Mouse (Mus musculus) intestine, embryonic 16.5 days (tissue): ENCODE results near the gene Rpl21. TPM values are rescaled to one million over a fixed set of nuclear protein-coding genes. Genes with fewer than 3 reads are reported as not detected.

ENCODE experiments used
- ATAC-seq: fragments of 200-750 bp; cut with Nextera tagmentation; 2 replicates; pipeline ENCODE4 v1.8.0; 2017; ENCODE audit warnings: moderate TSS enrichment, moderate library complexity
- H3K27ac ChIP-seq: fragments of 300-500 bp; sonication (generic); 2 replicates; pipeline ENCODE4 v1.5.1; 2014; ENCODE audit warnings: mild to moderate bottlenecking, low read length
- H3K27me3 ChIP-seq: fragments of 300-500 bp; sonication (generic); replicated peaks from 2 replicates; pipeline ENCODE4 v1.6.1; 2014; ENCODE audit warnings: low read length, control low read depth, mixed read lengths; ENCODE audit not compliant: control insufficient read depth, insufficient read depth
- H3K36me3 ChIP-seq: fragments of 300-500 bp; sonication (generic); 2 replicates; pipeline ENCODE4 v1.6.1; 2014; ENCODE audit warnings: low read length, control low read depth; ENCODE audit not compliant: control insufficient read depth, insufficient read depth
- H3K4me1 ChIP-seq: fragments of 300-500 bp; sonication (generic); 2 replicates; pipeline ENCODE4 v1.6.1; 2014; ENCODE audit warnings: low read length, control low read depth, mixed read lengths; ENCODE audit not compliant: control insufficient read depth, insufficient read depth
- H3K4me2 ChIP-seq: fragments of 300-500 bp; sonication (generic); 2 replicates; pipeline ENCODE4 v1.6.1; 2014; ENCODE audit warnings: low read depth, low read length, control low read depth
- H3K4me3 ChIP-seq: fragments of 300-500 bp; sonication (generic); 2 replicates; pipeline ENCODE4 v1.5.1; 2014; ENCODE audit warnings: mild to moderate bottlenecking, low read length
- H3K9ac ChIP-seq: fragments of 300-500 bp; sonication (generic); 2 replicates; pipeline ENCODE4 v1.6.1; 2014; ENCODE audit warnings: low read depth, low read length
- H3K9me3 ChIP-seq: fragments of 300-500 bp; sonication (generic); 2 replicates; pipeline ENCODE4 v1.6.1; 2016; ENCODE audit warnings: low read length, control low read depth; ENCODE audit not compliant: control insufficient read depth
- WGBS: fragments of 180-500 bp; shearing (Covaris S2); extraction: QIAGEN DNeasy Blood & Tissue Kit; methylation state at CpG from one replicate; pipeline ENCODE4 v1.1.7; 2014; 5-methylcytosine and 5-hydroxymethylcytosine counted together
- polyA plus RNA-seq: library from polyadenylated mRNA; unstranded; fragments of >200 nt; fragmentation: Nextera tagmentation; extraction: Ambion mirVana; gene quantifications from 2 replicates; pipeline ENCODE4 v1.2.1, GENCODE M21; 2015

Gene Rpl21
- polyA plus RNA-seq, 1 experiment from 2014 or later = 503 TPM

DNA sequence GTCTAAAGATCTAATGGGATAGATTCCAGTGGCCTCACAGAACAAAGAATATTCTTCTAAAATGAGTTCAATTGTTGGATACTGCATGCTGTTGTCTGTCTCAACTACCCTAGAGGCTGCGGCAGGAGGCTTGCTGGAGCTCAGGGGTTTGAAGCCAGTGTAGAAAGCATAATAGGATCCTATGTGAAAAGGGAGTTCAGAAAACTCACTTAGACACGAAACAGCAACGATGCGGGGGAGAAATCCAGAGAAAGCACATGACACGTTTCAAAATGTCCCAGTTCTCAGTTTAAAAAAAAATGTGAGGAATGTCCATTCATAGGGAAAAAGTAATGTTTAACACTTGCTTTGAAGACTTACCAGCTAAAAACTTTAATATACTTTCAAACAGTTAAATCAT is 9.7 kb upstream of the Rpl21 start:
- Histone ChIP-seq H3K9ac (no peak overlapping the region), H3K4me3 (no peak overlapping the region), H3K9me3 (no peaks in the 10 kb centered on the region), H3K4me1 (peaks cover 8% of the 10 kb centered on the region), H3K27ac (no peak overlapping the region), H3K36me3 (no peaks in the 10 kb centered on the region), H3K27me3 (no peaks in the 10 kb centered on the region), H3K4me2 (no peak overlapping the region)
- no peak for ATAC-seq
- 80% methylated on average over 5 of the region's 5 CpGs for WGBS

DNA sequence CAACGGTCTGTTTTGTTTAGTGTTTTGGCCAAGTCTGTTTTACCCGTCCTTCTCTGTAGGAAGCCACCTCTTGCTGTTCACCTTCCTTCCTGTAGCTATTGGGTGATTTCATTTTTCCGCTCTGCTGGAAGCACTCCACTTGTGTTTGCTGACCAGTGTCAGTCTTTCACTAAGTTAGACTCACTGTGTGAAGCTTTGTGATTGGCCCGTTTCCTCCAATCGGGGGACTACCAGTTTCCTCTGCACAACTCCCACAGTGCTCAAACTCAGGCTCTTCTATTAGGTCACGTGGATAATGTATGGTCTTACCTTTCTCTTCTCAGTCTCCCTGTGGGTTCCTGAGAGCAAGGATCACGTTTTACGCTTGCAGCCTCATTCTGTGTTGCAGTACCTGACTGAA is 3.2 kb upstream of the Rpl21 start:
- H3K9me3 ChIP-seq = no peaks in the 10 kb centered on the region
- no peak overlapping the region for H3K9ac ChIP-seq
- no peak overlapping the region for H3K4me3 ChIP-seq
- peaks cover under 1% of the 10 kb centered on the region; the same call in 1 of the 2 replicates for H3K36me3 ChIP-seq
- H3K4me1 ChIP-seq = peaks cover 8% of the 10 kb centered on the region
- 56% methylated on average over 8 of the region's 8 CpGs for WGBS
- H3K27ac ChIP-seq = no peak overlapping the region
- no peak overlapping the region for H3K4me2 ChIP-seq
- ATAC-seq = no peak
- H3K27me3 ChIP-seq = no peaks in the 10 kb centered on the region

DNA sequence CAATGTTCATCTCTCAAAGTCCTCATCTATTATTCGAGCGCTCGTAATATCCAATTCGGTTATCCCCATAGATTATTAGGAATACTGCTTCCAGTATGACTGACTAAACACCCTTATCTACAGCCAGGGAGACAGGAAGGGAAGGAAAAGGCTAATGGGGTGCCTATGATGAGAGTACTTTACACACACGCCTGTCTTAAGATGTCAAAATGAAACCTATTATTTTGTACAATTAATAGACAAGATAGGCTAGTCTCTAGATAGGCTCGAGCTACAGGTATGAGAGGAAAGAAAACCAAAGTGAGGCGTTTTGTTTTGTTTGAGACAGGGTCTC is 288 bp upstream of the Rpl21 start:
- H3K4me2 ChIP-seq = peak overlapping the region; percentile 75
- peak; percentile 40; the same call in 1 of the 2 replicates for ATAC-seq
- H3K9ac ChIP-seq = peak overlapping the region; percentile 99
- H3K4me3 ChIP-seq = peak overlapping the region; percentile 74
- no peaks in the 10 kb centered on the region for H3K9me3 ChIP-seq
- peaks cover 5% of the 10 kb centered on the region for H3K4me1 ChIP-seq
- no peaks in the 10 kb centered on the region for H3K27me3 ChIP-seq
- H3K27ac ChIP-seq = peak overlapping the region; percentile 78
- H3K36me3 ChIP-seq = peaks cover 10% of the 10 kb centered on the region; the same call in 1 of the 2 replicates
- 49% methylated on average over 7 of the region's 7 CpGs for WGBS

DNA sequence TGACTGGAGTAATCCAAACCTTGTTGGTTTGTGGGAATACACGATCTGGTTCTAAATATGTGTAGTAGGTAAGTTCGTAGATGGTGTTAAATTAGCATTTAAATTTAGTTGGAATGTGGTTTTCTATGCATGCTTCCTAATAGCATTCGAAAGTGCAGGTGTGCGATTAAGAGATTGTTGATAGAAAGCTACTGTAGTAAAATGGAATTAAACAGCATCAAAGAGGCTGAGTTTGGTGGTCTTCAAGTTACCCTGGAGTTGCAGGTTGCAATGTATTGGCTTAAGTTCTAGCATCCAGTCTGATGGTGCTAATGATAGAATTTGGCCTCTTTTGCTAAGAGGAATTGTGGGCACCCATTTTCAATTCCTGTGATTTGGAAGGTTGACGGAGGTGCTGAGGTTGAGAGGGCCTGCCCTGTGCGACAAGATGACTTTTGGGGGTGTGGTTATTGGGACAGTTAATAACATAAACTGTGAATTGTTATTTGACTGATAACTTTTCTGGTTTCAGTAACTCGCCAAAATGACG is 1.0 kb downstream of the Rpl21 start:
- Histone ChIP-seq H3K27me3 (no peaks in the 10 kb centered on the region), H3K9me3 (no peaks in the 10 kb centered on the region), H3K36me3 (peaks cover 10% of the 10 kb centered on the region; the same call in 1 of the 2 replicates), H3K27ac (peak overlapping the region; percentile 78), H3K9ac (peak overlapping the region; percentile 99), H3K4me2 (peak overlapping the region; percentile 75), H3K4me1 (peaks cover 5% of the 10 kb centered on the region), H3K4me3 (peak overlapping the region; percentile 74)
- 9% methylated on average over 8 of the region's 8 CpGs for WGBS
- no peak for ATAC-seq

DNA sequence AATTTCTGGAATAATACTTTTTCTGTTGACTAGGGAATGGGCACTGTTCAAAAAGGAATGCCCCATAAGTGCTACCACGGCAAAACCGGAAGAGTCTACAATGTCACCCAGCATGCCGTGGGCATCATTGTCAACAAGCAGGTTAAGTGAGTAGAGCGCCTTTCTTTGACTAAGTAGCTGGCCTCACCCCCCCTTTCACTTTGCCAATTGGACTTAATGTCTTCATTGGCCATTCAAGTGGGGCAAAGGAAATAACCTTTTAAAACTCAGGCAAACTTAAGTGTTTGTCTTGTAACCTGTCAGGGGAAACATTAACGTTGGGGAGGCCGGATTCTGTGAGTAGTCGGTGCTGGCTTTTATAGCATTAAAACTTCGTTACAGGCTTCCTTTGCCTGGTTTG is 2.3 kb downstream of the Rpl21 start:
- no peak overlapping the region; the same call in 1 of the 2 replicates for H3K27ac ChIP-seq
- no peaks in the 10 kb centered on the region for H3K9me3 ChIP-seq
- H3K9ac ChIP-seq = no peak overlapping the region; the same call in none of the 2 replicates
- no peaks in the 10 kb centered on the region for H3K27me3 ChIP-seq
- WGBS = 71% methylated on average over 8 of the region's 8 CpGs
- no peak overlapping the region for H3K4me3 ChIP-seq
- H3K36me3 ChIP-seq = peaks cover 10% of the 10 kb centered on the region; the same call in 1 of the 2 replicates
- H3K4me2 ChIP-seq = no peak overlapping the region
- ATAC-seq = no peak
- peaks cover 5% of the 10 kb centered on the region for H3K4me1 ChIP-seq

DNA sequence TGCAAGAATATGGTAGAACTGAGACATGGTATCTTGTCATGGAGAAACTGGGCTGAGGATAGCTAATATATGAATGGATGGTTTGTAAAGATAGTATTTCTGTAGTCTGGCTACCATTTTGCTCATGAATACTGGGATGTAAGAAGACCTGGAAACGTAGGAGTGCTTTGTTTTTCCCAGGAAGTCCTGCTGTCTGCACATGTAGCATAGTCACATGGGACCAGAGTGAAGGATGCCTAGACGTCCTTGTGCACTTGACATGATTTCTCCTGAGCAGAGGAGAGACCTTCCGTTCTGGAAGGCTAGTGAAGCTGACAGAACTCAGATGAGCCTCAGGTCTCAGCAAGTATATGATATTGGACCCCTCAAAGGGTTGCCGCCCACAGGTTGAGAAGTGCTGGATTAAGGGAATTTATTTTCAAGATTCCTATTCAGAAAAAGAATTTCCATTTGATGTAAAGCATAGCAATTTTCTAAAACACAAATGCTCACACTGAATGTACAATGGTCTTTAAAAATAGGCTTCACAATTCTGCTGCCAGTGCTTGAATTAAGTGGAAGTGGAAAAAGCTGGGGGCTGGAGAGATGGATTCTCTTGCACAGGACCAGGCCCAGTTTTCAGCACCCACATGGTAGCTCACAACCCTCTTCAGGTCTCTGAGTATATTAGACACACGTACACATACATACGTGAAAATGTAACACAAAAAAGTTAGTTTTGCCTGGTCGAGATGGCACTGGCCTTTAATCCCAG is 5.5 kb downstream of the Rpl21 start:
- no peak overlapping the region for H3K4me3 ChIP-seq
- H3K4me1 ChIP-seq = peaks cover 5% of the 10 kb centered on the region; the same call in 1 of the 2 replicates
- no peaks in the 10 kb centered on the region for H3K9me3 ChIP-seq
- H3K27me3 ChIP-seq = no peaks in the 10 kb centered on the region
- H3K9ac ChIP-seq = no peak overlapping the region
- H3K27ac ChIP-seq = no peak overlapping the region
- no peak for ATAC-seq
- 67% methylated on average over 7 of the region's 7 CpGs for WGBS
- H3K36me3 ChIP-seq = peaks cover 10% of the 10 kb centered on the region; the same call in 1 of the 2 replicates
- H3K4me2 ChIP-seq = no peak overlapping the region

DNA sequence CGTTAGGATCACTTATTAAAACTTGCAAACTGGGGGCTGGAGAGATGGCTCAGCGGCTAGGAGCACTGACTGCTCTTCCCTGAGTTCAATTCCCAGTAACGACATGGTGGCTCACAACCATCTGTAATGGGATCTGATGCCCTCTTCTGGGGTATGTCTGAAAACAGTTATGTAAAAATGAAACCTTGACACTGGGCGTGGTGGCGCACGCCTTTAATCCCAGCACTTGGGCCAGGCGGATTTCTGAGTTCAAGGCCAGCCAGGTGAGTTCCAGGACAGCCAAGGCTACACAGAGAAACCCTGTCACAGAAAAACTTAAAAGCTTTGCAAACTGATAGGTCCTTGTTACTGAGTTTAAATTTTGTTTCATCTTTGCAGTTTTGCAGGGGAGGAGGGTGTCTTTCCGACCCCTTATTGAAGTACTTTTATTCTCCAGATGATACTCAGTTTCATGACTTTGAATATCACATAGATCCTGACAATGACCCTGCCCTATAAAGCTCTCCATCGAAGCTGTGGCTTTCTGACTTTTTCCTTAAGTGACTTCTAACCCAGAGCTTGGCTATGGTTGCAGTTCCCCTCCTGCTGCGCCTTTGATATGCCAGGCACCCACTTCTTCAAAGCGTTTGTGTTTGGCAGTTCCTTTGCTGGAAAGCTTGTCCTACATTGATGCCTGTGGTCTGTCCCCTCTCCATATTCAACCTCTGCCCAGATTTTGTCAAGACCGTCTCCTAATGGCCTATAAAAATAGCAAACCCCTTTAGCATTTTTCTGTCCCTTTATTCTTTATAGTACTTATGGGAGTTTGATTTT is 6.4 kb downstream of the Rpl21 start:
- Histone ChIP-seq H3K27me3 (no peaks in the 10 kb centered on the region), H3K4me3 (no peak overlapping the region), H3K9ac (no peak overlapping the region), H3K36me3 (peaks cover 10% of the 10 kb centered on the region; the same call in 1 of the 2 replicates), H3K4me2 (no peak overlapping the region), H3K9me3 (no peaks in the 10 kb centered on the region), H3K4me1 (peaks cover 2% of the 10 kb centered on the region; the same call in 1 of the 2 replicates), H3K27ac (no peak overlapping the region)
- 45% methylated on average over 12 of the region's 12 CpGs for WGBS
- peak; percentile 29; the same call in 1 of the 2 replicates for ATAC-seq

DNA sequence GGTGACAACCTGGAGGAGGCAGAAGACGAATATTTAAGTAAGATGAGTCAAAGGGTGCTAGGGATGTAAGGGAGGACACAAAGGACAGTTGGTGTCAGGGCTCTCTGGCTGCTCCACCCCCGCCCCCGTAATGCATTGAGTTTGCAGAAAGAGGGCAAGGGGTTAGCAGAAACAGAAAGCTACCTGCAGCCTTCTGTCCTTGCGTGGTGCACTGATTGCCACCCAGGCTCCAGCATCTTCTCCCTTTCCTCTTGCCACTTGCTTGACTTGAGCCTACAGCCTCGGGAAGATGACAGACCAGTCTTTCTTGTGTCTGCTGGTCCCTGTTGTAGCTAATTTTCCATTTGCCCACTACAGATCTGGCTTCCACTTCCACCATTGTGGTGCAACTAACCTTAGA is 7.1 kb downstream of the Rpl21 start:
- Histone ChIP-seq H3K4me1 (peaks cover 5% of the 10 kb centered on the region; the same call in 1 of the 2 replicates), H3K27me3 (no peaks in the 10 kb centered on the region), H3K9me3 (no peaks in the 10 kb centered on the region), H3K27ac (no peak overlapping the region), H3K36me3 (peaks cover 7% of the 10 kb centered on the region; the same call in 1 of the 2 replicates), H3K9ac (no peak overlapping the region), H3K4me2 (no peak overlapping the region), H3K4me3 (no peak overlapping the region)
- ATAC-seq = no peak
- whole genome bisulfite sequencing = 47% methylated on average over 5 of the region's 5 CpGs

DNA sequence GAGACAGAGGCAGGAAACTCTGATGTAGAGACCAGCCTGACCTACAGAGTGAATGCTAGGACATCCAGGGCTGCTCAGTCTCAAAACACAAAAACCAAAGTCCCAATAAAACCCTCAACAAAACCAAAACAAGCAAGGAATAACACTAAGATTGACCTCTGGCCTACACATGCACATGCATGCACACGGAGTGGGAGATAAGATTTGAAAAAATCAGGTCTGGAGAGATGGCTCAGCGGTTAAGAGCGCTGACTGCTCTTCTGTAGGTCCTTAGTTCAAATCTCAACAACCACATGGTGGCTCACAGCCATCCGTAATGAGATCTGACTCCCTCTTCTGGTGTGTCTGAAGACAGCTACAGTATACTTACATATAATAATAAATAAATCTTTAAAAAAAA is 7.7 kb downstream of the Rpl21 start:
- H3K36me3 ChIP-seq = peaks cover 7% of the 10 kb centered on the region; the same call in 1 of the 2 replicates
- no peak overlapping the region for H3K4me3 ChIP-seq
- WGBS = 70% methylated on average over 4 of the region's 4 CpGs
- H3K4me2 ChIP-seq = no peak overlapping the region
- peaks cover 3% of the 10 kb centered on the region; the same call in 1 of the 2 replicates for H3K4me1 ChIP-seq
- ATAC-seq = no peak
- no peaks in the 10 kb centered on the region for H3K9me3 ChIP-seq
- no peak overlapping the region for H3K9ac ChIP-seq
- H3K27ac ChIP-seq = no peak overlapping the region
- no peaks in the 10 kb centered on the region for H3K27me3 ChIP-seq
